Mouse (Mus musculus): ENCODE results near the gene Csmd2.
A peak's percentile ranks its signal among the peaks of the same experiment; 100 is the strongest.
"Not testable (repeated sequence)": the region's sequence is repeated elsewhere in the genome, so short reads cannot be mapped to it uniquely, and the experiment has no call there.

The Csmd2 gene

DNA sequence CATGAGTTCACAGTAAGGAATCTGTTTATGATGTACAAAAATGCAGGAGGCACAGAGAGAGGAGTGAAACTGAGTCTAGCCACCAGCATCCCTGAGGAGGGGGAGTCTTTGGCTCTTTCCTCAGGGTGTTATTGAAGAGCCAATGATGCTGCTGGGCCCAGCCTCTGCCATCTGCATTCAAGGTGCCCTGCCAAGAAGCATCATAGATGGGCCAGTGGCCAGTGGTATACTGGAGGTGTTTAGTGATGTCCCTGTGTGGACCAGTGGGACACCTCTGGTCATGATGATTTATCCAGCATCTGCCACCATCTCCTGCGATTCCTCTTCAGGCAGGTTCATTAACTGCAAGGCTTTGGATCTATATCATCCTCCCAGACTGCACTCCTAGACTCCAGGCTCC is 61.1 kb downstream of the Csmd2 start:
- no peak for DNase-seq

DNA sequence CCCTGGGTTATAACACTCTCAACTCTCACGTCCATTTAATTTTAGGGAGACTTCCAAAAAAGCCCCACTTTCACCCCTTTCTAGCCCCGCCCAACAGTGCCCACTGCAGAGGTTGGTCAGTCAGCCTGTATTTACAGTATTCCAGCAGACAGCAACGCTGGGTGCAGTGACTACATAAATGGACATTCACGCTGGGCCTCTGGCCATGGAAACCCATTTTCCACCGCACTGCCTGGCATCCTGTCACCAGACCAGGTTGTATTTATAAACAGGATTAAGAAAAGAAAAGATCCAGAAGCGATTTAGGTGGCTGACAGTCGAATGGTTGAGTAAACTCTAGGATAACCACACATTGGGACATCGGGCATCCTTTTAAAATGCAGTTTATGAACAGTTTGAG is 65.0 kb downstream of the Csmd2 start:
- DNase-seq, result no peak

GRCm38 (mm10) chr4:128061274-128061673 is 73.6 kb downstream of the Csmd2 start:
- not testable (repeated sequence) for DNase-seq

GRCm38 (mm10) chr4:128067189-128067588 is 79.5 kb downstream of the Csmd2 start:
- no peak for DNase-seq

GRCm38 (mm10) chr4:128084466-128084865 is 96.8 kb downstream of the Csmd2 start:
- DNase-seq, result no peak

DNA sequence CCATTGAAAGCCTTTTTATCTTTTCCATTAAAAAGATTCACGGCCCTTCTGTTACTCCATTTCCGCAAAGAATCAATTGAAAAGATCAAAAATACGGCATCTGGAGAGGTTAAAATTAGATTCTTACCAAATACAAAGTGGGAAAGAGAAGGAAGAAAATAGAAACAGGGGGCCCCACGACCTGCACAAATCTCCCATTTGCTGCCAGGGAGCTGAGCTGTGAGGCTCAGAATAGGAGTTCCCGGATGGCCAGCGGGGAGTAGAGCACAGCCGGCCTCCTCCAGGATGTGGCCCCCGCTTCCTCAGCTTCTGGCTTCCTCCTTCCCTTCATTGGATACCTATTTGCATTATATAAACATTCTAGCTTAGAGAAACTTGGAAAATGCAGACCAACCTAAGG is 97.4 kb downstream of the Csmd2 start:
- DNase-seq, result peak; percentile 53

DNA sequence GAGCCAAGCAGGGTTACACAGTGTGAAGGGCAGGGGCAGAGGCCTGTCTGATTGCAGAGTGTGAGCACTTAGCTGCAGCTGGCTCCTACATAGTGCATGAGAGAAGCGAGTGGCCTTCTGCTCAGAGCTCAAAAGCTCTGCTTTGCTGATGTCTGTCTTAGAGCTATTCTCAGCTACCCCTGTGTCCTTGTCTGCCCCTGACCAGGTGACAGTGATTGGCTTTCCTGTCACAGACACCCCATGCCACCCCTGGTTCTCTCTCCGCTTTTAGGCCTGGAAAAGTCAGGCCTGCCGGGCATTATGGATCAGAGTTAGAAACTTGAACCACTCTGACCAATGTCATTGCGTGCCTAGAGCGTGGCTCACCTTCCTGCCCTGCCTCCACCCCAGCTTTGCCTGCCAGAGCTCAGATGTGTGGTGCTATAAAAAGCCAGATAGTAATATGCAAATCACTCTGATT is 99.5 kb downstream of the Csmd2 start:
- no peak for DNase-seq

DNA sequence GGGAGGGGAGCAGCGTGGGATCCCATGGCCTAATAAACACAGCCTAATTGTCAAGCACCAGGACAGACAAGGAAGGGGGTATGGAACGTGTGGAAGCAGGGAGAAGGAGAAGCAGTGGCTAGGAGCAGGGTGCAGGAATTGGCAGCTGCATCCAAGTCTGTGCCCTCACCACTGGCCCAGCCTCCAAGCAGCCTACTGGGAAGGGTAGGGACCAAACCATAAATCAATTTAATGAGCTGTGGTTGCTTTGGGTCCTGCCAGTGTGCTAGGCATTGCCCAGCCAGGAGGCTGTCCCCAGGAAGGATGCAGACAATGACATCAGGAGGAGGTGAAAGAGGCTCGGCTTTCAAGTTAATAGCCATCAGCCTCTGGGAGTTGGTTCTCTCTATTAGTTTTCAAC is 100.0 kb downstream of the Csmd2 start:
- no peak for DNase-seq

DNA sequence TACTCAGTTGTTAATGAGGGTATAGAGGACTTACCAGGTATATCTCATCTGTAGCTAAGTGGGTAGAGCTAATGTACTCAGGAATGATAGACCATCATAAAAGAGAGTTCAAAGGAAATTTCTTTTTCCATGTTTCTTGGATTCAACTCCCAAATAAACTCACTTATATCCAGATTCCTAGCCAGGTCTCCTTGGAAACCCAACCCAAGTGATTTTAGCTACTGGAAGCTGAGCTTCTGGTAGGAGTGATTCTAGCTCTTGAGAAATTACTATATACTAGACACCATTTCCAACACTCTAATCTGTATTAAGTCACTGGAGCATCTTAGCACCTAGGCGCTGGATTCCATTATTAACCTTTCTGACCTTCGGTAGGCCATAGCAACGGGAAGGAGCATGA is 100.6 kb downstream of the Csmd2 start:
- DNase-seq, result no peak

DNA sequence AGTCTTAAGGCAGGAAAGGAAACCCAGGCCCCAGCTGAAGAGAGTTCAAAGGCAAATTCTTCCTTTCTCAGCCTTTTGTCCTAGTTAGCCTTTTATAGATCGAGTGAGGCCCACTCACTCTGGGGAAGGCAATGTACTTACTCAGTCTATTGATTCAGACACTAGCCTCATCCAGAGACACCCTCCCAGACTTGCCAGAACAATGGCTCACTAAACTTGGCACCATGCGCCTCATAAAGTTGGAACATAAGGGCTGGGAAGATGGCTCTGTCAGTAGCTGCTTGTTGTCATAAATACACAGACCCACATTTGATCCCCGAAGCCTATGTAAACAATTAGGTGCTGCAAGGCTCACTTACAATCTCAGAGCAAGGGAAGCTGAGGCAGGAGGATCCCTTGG is 104.3 kb downstream of the Csmd2 start:
- DNase-seq, result no peak

GRCm38 (mm10) chr4:128099515-128099914 is 111.9 kb downstream of the Csmd2 start:
- DNase-seq, result no peak

DNA sequence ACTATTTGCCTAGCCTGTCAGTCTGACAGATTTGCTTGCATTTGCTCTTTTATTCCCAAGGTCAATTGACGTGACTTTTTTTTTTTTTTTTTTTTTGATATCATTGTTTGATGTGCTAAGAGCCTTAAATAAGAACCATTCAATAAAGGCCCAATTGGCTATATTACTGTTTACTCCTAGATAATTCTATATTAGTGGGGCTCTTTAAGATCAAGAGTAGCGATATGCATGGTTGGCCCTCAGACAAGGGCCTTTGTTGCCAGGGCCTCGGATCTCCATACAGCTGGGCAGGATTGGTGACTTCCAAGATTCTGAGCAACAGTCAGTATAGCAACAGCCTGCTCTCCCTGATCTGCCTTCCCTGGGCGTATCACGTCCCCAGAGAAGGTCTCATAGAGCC is 112.9 kb downstream of the Csmd2 start:
- no peak for DNase-seq

GRCm38 (mm10) chr4:128116331-128116730 is 128.7 kb downstream of the Csmd2 start:
- DNase-seq, result no peak

DNA sequence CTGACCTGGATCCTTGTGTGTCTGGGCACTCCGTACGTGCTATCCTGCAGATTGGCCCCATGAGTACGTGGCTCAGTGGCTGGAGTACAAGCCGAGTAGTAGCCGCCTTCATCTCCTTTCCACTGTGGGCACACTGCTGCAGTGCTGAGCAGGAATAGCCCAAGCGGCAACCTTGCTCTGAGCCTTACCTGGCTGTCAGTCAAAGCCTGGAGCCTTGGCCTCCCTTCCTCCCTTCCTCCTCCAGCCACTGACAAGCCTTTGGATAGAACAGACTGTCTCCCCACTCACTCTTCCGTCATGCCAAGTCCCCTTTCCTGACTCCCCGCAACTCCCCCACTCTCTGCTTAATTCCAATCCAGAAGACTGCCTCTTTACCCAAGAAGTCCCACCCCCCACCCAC is 135.6 kb downstream of the Csmd2 start:
- DNase-seq, result no peak

GRCm38 (mm10) chr4:128124738-128125137 is 137.1 kb downstream of the Csmd2 start:
- no peak for DNase-seq

- DNase-seq, result no peak
Observed at GRCm38 (mm10) chr4:128128546-128128945, 140.9 kb downstream of the Csmd2 start.

DNA sequence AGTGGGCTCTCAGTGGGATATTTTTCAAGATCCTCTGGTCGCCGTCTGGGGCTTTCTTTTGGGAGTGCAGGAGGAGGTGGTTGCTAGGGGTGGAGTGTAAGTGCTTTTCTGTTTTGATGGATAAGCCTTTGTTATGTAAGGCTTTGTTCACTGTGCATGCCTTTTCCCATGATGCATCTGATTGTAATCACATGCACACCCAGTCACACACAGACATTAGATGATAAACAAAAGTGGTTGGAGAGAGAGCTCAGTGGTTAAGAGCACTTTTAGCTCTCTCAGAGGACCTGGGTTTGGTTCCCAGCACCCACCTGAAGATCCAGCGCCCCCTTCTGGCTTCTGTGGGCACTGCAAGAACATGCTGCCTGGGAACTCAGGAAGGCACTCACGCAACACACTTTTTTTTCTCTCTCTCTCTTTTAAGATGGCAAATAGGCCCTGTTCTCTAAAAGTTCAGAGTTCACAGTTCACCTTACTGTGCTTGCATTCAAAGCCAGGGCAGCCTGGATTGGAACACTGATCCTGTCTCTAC is 143.0 kb downstream of the Csmd2 start:
- no peak for DNase-seq

DNA sequence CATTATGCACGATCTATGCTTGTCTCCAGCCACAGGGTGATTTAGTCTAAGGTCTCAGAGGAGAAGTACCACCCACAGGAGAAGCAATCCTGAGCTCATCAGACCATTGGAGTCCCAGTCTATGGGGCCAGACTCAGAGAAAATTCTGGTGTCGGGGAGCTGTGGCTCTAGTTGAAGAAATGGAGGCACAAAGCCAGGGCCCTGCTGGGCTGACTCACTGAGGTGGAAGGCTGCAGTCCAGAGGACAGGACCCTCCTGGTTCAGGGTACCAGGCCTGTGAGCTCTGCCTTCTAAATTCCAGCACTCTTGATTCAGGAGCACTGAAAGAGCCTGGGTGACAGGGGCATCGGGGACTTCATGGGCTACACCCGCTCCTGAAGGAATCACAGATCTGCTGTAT is 144.0 kb downstream of the Csmd2 start:
- no peak for DNase-seq

GRCm38 (mm10) chr4:128132876-128133646 is 145.4 kb downstream of the Csmd2 start:
- peak; percentile 71 for DNase-seq

DNA sequence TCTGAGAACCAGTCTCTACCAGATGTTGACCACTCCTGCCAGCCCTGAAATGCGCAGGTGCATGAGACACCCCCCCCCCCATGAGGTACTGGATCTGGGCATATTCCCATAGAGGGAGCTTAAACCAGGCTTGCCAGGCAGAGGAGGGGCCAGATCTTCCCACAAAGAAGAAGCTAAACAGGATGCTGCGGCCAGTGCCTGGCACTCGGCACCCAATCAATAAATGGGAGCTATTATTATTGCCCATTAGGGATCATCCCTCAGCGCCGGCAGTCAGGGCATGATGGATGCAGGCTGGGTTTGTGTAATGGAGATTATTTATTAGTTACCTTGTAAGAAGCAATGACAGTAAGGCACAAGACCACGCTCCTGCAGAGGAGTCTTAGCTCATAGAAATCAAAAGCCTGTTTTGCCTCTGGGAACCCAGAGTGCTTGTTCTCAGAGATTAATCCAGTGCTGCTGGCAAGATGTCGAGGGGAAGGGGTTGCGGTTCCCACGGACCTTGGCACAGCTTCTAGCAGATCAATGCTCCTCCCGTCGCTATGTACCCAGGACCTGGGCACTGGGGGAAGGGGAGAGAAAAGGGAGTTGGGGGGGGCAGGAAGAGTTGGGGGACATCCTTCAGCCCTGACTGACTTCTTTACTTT is 146.8 kb downstream of the Csmd2 start:
- no peak for DNase-seq

GRCm38 (mm10) chr4:128135014-128135622 is 147.5 kb downstream of the Csmd2 start:
- no peak for DNase-seq

GRCm38 (mm10) chr4:128139991-128140390 is 152.3 kb downstream of the Csmd2 start:
- DNase-seq, result no peak

GRCm38 (mm10) chr4:128141161-128142101 is 153.8 kb downstream of the Csmd2 start:
- no peak for DNase-seq
